Mouse (Mus musculus) forebrain, embryonic 11.5 days (tissue): ENCODE measurements at regions not wholly inside any gene's neighbourhood (a gene's known extent, or its start where the extent isn't known, plus 50 kb on each side); places are given as distances from the start of the nearest gene placed in this dataset.

Experiments used
- ATAC-seq: fragments of 200-750 bp; cut with Nextera tagmentation; replicated peaks from 2 replicates; pipeline ENCODE4 v1.8.0; 2017; ENCODE audit warnings: moderate TSS enrichment; ENCODE audit not compliant: low FRiP score
- DNase-seq: peaks from one replicate; pipeline ENCODE4 v3.0.0-alpha.2; 2017; ENCODE audit warnings: low spot score
- H3K27ac ChIP-seq: fragments of 300-500 bp; sonication (generic); 2 replicates; pipeline ENCODE4 v1.5.1; 2014; ENCODE audit warnings: low read depth, low read length
- H3K27me3 ChIP-seq: fragments of 300-500 bp; sonication (generic); 2 replicates; pipeline ENCODE4 v1.6.1; 2014; ENCODE audit warnings: mild to moderate bottlenecking, low read length, mixed read lengths; ENCODE audit not compliant: control insufficient read depth, insufficient read depth
- H3K36me3 ChIP-seq: fragments of 300-500 bp; sonication (generic); 2 replicates; pipeline ENCODE4 v1.6.1; 2014; ENCODE audit warnings: mild to moderate bottlenecking, low read length, moderate library complexity, mixed read lengths; ENCODE audit not compliant: control insufficient read depth, insufficient read depth
- H3K4me1 ChIP-seq: fragments of 300-500 bp; sonication (generic); replicated peaks from 2 replicates; pipeline ENCODE4 v1.6.1; 2014; ENCODE audit warnings: low read length, mixed read lengths; ENCODE audit not compliant: control insufficient read depth, insufficient read depth
- H3K4me2 ChIP-seq: fragments of 300-500 bp; sonication (generic); 2 replicates; pipeline ENCODE4 v1.6.1; 2014; ENCODE audit warnings: low read depth, mild to moderate bottlenecking, low read length, moderate library complexity, mixed read lengths; ENCODE audit not compliant: severe bottlenecking
- H3K4me3 ChIP-seq: fragments of 300-500 bp; sonication (generic); 2 replicates; pipeline ENCODE4 v1.5.1; 2014; ENCODE audit warnings: low read depth, low read length
- H3K9ac ChIP-seq: fragments of 300-500 bp; sonication (generic); 2 replicates; pipeline ENCODE4 v1.6.1; 2014; ENCODE audit warnings: low read length
- H3K9me3 ChIP-seq: fragments of 300-500 bp; sonication (generic); 2 replicates; pipeline ENCODE4 v1.6.1; 2016; ENCODE audit warnings: low read length, mixed read lengths; ENCODE audit not compliant: control insufficient read depth
- WGBS: fragments of 180-500 bp; shearing (Covaris S2); extraction: QIAGEN DNeasy Blood & Tissue Kit; methylation state at CpG from one replicate; pipeline ENCODE4 v1.1.7; 2014; 5-methylcytosine and 5-hydroxymethylcytosine counted together

- no peaks in the 10 kb centered on the region; the same call in 1 of the 2 replicates for H3K9me3 ChIP-seq
- no peak for ATAC-seq
- WGBS: 89% methylated on average over 7 of the region's 7 CpGs
- DNase-seq: no peak
- no peaks in the 10 kb centered on the region for H3K27me3 ChIP-seq
- H3K36me3 ChIP-seq: no peaks in the 10 kb centered on the region
- no peaks in the 10 kb centered on the region for H3K4me1 ChIP-seq
- H3K4me2 ChIP-seq: no peak overlapping the region
- H3K9ac ChIP-seq: no peak overlapping the region
- H3K4me3 ChIP-seq: no peak overlapping the region
- H3K27ac ChIP-seq: no peak overlapping the region
Observed at GRCm38 (mm10) chr15:93189266-93189855, 85.6 kb downstream of the Gxylt1 start.

GRCm38 (mm10) chr15:93176221-93176620 lies 98.8 kb downstream of the Gxylt1 start:
- Histone ChIP-seq H3K9ac (no peak overlapping the region), H3K9me3 (no peaks in the 10 kb centered on the region), H3K4me1 (no peaks in the 10 kb centered on the region), H3K4me3 (no peak overlapping the region), H3K36me3 (no peaks in the 10 kb centered on the region), H3K4me2 (no peak overlapping the region), H3K27ac (no peak overlapping the region), H3K27me3 (no peaks in the 10 kb centered on the region)
- 69% methylated on average over 5 of the region's 5 CpGs for WGBS
- ATAC-seq: no peak
- no peak for DNase-seq

GRCm38 (mm10) chr15:93168784-93169183 lies 106.2 kb downstream of the Gxylt1 start:
- Histone ChIP-seq H3K27ac (no peak overlapping the region), H3K4me2 (no peak overlapping the region), H3K36me3 (no peaks in the 10 kb centered on the region), H3K4me1 (no peaks in the 10 kb centered on the region), H3K4me3 (no peak overlapping the region), H3K9ac (no peak overlapping the region), H3K9me3 (no peaks in the 10 kb centered on the region), H3K27me3 (no peaks in the 10 kb centered on the region)
- DNase-seq (no peak), ATAC-seq (no peak)
- 85% methylated on average over 3 of the region's 3 CpGs for WGBS

GRCm38 (mm10) chr15:93167451-93167850 lies 107.5 kb downstream of the Gxylt1 start:
- 92% methylated on average over 9 of the region's 9 CpGs for WGBS
- Histone ChIP-seq H3K9me3 (no peaks in the 10 kb centered on the region), H3K4me2 (no peak overlapping the region), H3K36me3 (no peaks in the 10 kb centered on the region), H3K27ac (no peak overlapping the region), H3K4me3 (no peak overlapping the region), H3K27me3 (no peaks in the 10 kb centered on the region), H3K9ac (no peak overlapping the region), H3K4me1 (no peaks in the 10 kb centered on the region)
- DNase-seq: no peak
- no peak for ATAC-seq

GRCm38 (mm10) chr15:93161924-93162910 lies 112.8 kb downstream of the Gxylt1 start:
- no peaks in the 10 kb centered on the region for H3K27me3 ChIP-seq
- no peak overlapping the region for H3K27ac ChIP-seq
- no peaks in the 10 kb centered on the region for H3K9me3 ChIP-seq
- no peak overlapping the region for H3K4me2 ChIP-seq
- 69% methylated on average over 25 of the region's 25 CpGs for WGBS
- H3K4me1 ChIP-seq: no peaks in the 10 kb centered on the region
- H3K9ac ChIP-seq: no peak overlapping the region
- no peak for ATAC-seq
- no peaks in the 10 kb centered on the region for H3K36me3 ChIP-seq
- DNase-seq: no peak
- H3K4me3 ChIP-seq: no peak overlapping the region

GRCm38 (mm10) chr15:93161329-93161728 lies 113.7 kb downstream of the Gxylt1 start:
- WGBS: 59% methylated on average over 7 of the region's 7 CpGs
- no peak for ATAC-seq

GRCm38 (mm10) chr15:93155756-93156155 lies 119.2 kb downstream of the Gxylt1 start:
- no peaks in the 10 kb centered on the region for H3K9me3 ChIP-seq
- DNase-seq: no peak
- H3K4me1 ChIP-seq: no peaks in the 10 kb centered on the region
- H3K36me3 ChIP-seq: no peaks in the 10 kb centered on the region
- no peak overlapping the region for H3K27ac ChIP-seq
- H3K9ac ChIP-seq: no peak overlapping the region
- ATAC-seq: no peak
- H3K27me3 ChIP-seq: no peaks in the 10 kb centered on the region
- WGBS: 77% methylated on average over 3 of the region's 3 CpGs
- no peak overlapping the region for H3K4me2 ChIP-seq
- H3K4me3 ChIP-seq: no peak overlapping the region

More at GRCm38 (mm10) chr15:93161329-93161728, 113.7 kb downstream of the Gxylt1 start:
- H3K4me2 ChIP-seq: no peak overlapping the region
- no peak overlapping the region for H3K27ac ChIP-seq
- H3K4me1 ChIP-seq: no peaks in the 10 kb centered on the region
- no peak overlapping the region for H3K9ac ChIP-seq
- no peaks in the 10 kb centered on the region for H3K36me3 ChIP-seq
- H3K9me3 ChIP-seq: no peaks in the 10 kb centered on the region
- H3K27me3 ChIP-seq: no peaks in the 10 kb centered on the region
- H3K4me3 ChIP-seq: no peak overlapping the region
- no peak for DNase-seq

GRCm38 (mm10) chr15:93154022-93154421 lies 121.0 kb downstream of the Gxylt1 start:
- no peaks in the 10 kb centered on the region for H3K4me1 ChIP-seq
- no peak overlapping the region for H3K4me3 ChIP-seq
- H3K36me3 ChIP-seq: no peaks in the 10 kb centered on the region
- H3K4me2 ChIP-seq: no peak overlapping the region
- no peaks in the 10 kb centered on the region for H3K27me3 ChIP-seq
- no peak for ATAC-seq
- H3K27ac ChIP-seq: no peak overlapping the region
- no peaks in the 10 kb centered on the region for H3K9me3 ChIP-seq
- H3K9ac ChIP-seq: no peak overlapping the region
- DNase-seq: no peak
- 66% methylated on average over 4 of the region's 4 CpGs for WGBS
